Comparison of ENCODE assay signal across 13 mouse cellular contexts in the genomic region with DNA sequence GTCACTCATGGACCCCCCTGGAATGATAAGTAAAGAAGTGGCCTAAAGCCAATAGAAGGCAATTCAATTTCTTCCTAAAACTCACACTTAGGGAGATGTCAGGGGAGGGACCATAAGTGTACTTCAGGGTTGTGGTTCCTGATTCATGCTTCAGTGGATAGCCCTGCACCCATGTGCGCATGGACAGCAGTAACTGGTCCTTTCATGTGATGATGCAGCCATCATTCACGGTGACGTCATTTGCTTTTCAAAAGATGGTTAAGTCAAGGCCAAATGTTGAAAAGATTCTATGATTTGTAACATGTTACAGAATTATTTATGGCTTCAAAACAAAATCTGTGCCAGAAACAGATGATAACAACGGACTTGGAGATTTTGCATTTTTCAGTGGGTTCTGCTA. TPM values are rescaled to one million over a fixed set of nuclear protein-coding genes. Genes with fewer than 3 reads are reported as not detected.
DNase-seq lines count a peak whose midpoint lies in the region.
"Had no signal": no experiment of that assay in that cellular context is flagged by ENCODE, and none has a peak within 500 bp of the region (broad histone marks: within the 10 kb centered on the region; RNA-seq: fewer than 3 reads in every experiment).

No protein-coding gene starts in this region.

- intact Hi-C loops in heart, postnatal 10 days (cut with DNase I): no loop called here

- DNase-seq in adrenal gland, adult (ENCODE audit: inconsistent age in 2 of 2, low spot score in 1 of 2): peak; percentile 52 to 75
- no peak for DNase-seq in adrenal gland, postnatal 10 days
- peak; percentile 54 for DNase-seq in adrenal gland, postnatal 14 days
- no peak for DNase-seq in adrenal gland, adult 8-10 months
- DNase-seq in heart, adult 11 months: peak; percentile 57
- DNase-seq in heart, postnatal 10 days: no peak
- DNase-seq: B cell, adult 2 months; cerebellum, adult 11-12 months; cerebellum, adult 2 months; cerebellum, adult 9-10 months; cerebellum, postnatal 10 days; cerebellum, postnatal 25 days; forebrain, postnatal 0 days had no signal

RNA-seq across cellular contexts. Expression of a gene that starts 28.9 kb away (rescaled TPM):
- total RNA-seq in adrenal gland, postnatal 10 days (2021): 10 to 100 TPM; 61.9 to 66.1 TPM
- 94.7 and 96.5 TPM in 2 replicates for total RNA-seq in adrenal gland, postnatal 14 days (2021)
- 100 to 1,000 TPM in 1 of 4 experiments, 10 to 100 TPM in 3; 79.4 to 105 (median 85.4) TPM for total RNA-seq in adrenal gland, adult 8-10 months (2022)
- total RNA-seq in heart, postnatal 10 days (2021): 10 to 100 TPM; 39.5 to 41.6 TPM

Comparison
In these comparisons a context has a peak if more than half of its experiments do, and no peak if none do; other contexts are left out.
1. DNase-seq: peak in adrenal gland, adult (2 of 2), adrenal gland, postnatal 14 days (single experiment) and heart, adult 11 months (single experiment); none in adrenal gland, postnatal 10 days (single experiment), adrenal gland, adult 8-10 months (single experiment) and heart, postnatal 10 days (0 of 2).